Mouse (Mus musculus): ENCODE measurements around the gene Amigo3. TPM values are rescaled to one million over a fixed set of nuclear protein-coding genes. Genes with fewer than 3 reads are reported as not detected.
A peak's percentile ranks its signal among the peaks of the same experiment; 100 is the strongest.

Amigo3 gene
- polyA plus RNA-seq, 1 experiment: 0.24 TPM

- H3K9me3 ChIP-seq (replicated peaks; ENCODE audit: control insufficient read depth, insufficient read depth, low read length, poor library complexity, severe bottlenecking): no peaks in the 10 kb centered on the region
- H3K36me3 ChIP-seq (ENCODE audit: control insufficient read depth, insufficient read depth, low read length, poor library complexity, severe bottlenecking): no peaks in the 10 kb centered on the region
- TF ChIP-seq POLR2A (IDR thresholded peaks at IDR 0.05; ENCODE audit: insufficient read depth, low read length) (no peak), CTCF (IDR thresholded peaks at IDR 0.05; ENCODE audit: low read depth, low read length) (no peak), EP300 (IDR thresholded peaks at IDR 0.05; ENCODE audit: insufficient read depth, low read depth, low read length) (no peak)
- no peaks in the 10 kb centered on the region for H3K4me1 ChIP-seq (ENCODE audit: control insufficient read depth, insufficient read depth, low read length)
- no peak overlapping the region for H3K9ac ChIP-seq (ENCODE audit: low read depth, poor library complexity, severe bottlenecking)
- no peak overlapping the region for H3K27ac ChIP-seq (ENCODE audit: insufficient read depth, low read length)
- H3K27me3 ChIP-seq (ENCODE audit: control insufficient read depth, insufficient read depth, low read length, poor library complexity, severe bottlenecking): no peaks in the 10 kb centered on the region
- H3K4me3 ChIP-seq (ENCODE audit: low read depth, low read length): no peak overlapping the region
These were observed 5.3 kb downstream of the Amigo3 start for GRCm38 (mm10) chr9:108058291-108058690.

GRCm38 (mm10) chr9:108062142-108062541 lies 9.2 kb downstream of the Amigo3 start:
- Histone ChIP-seq H3K4me3 (ENCODE audit: low read depth, low read length) (no peak overlapping the region), H3K27me3 (ENCODE audit: control insufficient read depth, insufficient read depth, low read length, poor library complexity, severe bottlenecking) (no peaks in the 10 kb centered on the region), H3K4me1 (ENCODE audit: control insufficient read depth, insufficient read depth, low read length) (no peaks in the 10 kb centered on the region), H3K9ac (ENCODE audit: low read depth, poor library complexity, severe bottlenecking) (no peak overlapping the region), H3K27ac (ENCODE audit: insufficient read depth, low read length) (no peak overlapping the region), H3K36me3 (ENCODE audit: control insufficient read depth, insufficient read depth, low read length, poor library complexity, severe bottlenecking) (no peaks in the 10 kb centered on the region), H3K9me3 (replicated peaks; ENCODE audit: control insufficient read depth, insufficient read depth, low read length, poor library complexity, severe bottlenecking) (no peaks in the 10 kb centered on the region)
- no peak for TF ChIP-seq EP300 (IDR thresholded peaks at IDR 0.05; ENCODE audit: insufficient read depth, low read depth, low read length)
- TF ChIP-seq POLR2A (IDR thresholded peaks at IDR 0.05; ENCODE audit: insufficient read depth, low read length): no peak
- TF ChIP-seq CTCF (IDR thresholded peaks at IDR 0.05; ENCODE audit: low read depth, low read length): no peak

GRCm38 (mm10) chr9:108063361-108063760 lies 10.4 kb downstream of the Amigo3 start:
- Histone ChIP-seq H3K4me1 (ENCODE audit: control insufficient read depth, insufficient read depth, low read length) (no peaks in the 10 kb centered on the region), H3K27me3 (ENCODE audit: control insufficient read depth, insufficient read depth, low read length, poor library complexity, severe bottlenecking) (no peaks in the 10 kb centered on the region)

GRCm38 (mm10) chr9:108065491-108066011 lies 12.6 kb downstream of the Amigo3 start:
- H3K4me1 ChIP-seq (ENCODE audit: control insufficient read depth, insufficient read depth, low read length): no peaks in the 10 kb centered on the region
- no peak overlapping the region for H3K4me3 ChIP-seq (ENCODE audit: low read depth, low read length)
- no peak overlapping the region for H3K27ac ChIP-seq (ENCODE audit: insufficient read depth, low read length)
- H3K9me3 ChIP-seq (replicated peaks; ENCODE audit: control insufficient read depth, insufficient read depth, low read length, poor library complexity, severe bottlenecking): no peaks in the 10 kb centered on the region
- H3K9ac ChIP-seq (ENCODE audit: low read depth, poor library complexity, severe bottlenecking): no peak overlapping the region
- peak; percentile 82 for TF ChIP-seq CTCF (IDR thresholded peaks at IDR 0.05; ENCODE audit: low read depth, low read length)
- no peak for TF ChIP-seq POLR2A (IDR thresholded peaks at IDR 0.05; ENCODE audit: insufficient read depth, low read length)
- TF ChIP-seq EP300 (IDR thresholded peaks at IDR 0.05; ENCODE audit: insufficient read depth, low read depth, low read length): no peak
- no peaks in the 10 kb centered on the region for H3K27me3 ChIP-seq (ENCODE audit: control insufficient read depth, insufficient read depth, low read length, poor library complexity, severe bottlenecking)
- no peaks in the 10 kb centered on the region for H3K36me3 ChIP-seq (ENCODE audit: control insufficient read depth, insufficient read depth, low read length, poor library complexity, severe bottlenecking)

More at GRCm38 (mm10) chr9:108063361-108063760, 10.4 kb downstream of the Amigo3 start:
- no peak overlapping the region for H3K27ac ChIP-seq (ENCODE audit: insufficient read depth, low read length)
- H3K9ac ChIP-seq (ENCODE audit: low read depth, poor library complexity, severe bottlenecking): no peak overlapping the region
- H3K4me3 ChIP-seq (ENCODE audit: low read depth, low read length): no peak overlapping the region
- H3K36me3 ChIP-seq (ENCODE audit: control insufficient read depth, insufficient read depth, low read length, poor library complexity, severe bottlenecking): no peaks in the 10 kb centered on the region
- TF ChIP-seq POLR2A (IDR thresholded peaks at IDR 0.05; ENCODE audit: insufficient read depth, low read length) (no peak), CTCF (IDR thresholded peaks at IDR 0.05; ENCODE audit: low read depth, low read length) (no peak), EP300 (IDR thresholded peaks at IDR 0.05; ENCODE audit: insufficient read depth, low read depth, low read length) (no peak)
- H3K9me3 ChIP-seq (replicated peaks; ENCODE audit: control insufficient read depth, insufficient read depth, low read length, poor library complexity, severe bottlenecking): no peaks in the 10 kb centered on the region

GRCm38 (mm10) chr9:108067199-108067598 lies 14.2 kb downstream of the Amigo3 start:
- TF ChIP-seq POLR2A (IDR thresholded peaks at IDR 0.05; ENCODE audit: insufficient read depth, low read length) (no peak), CTCF (IDR thresholded peaks at IDR 0.05; ENCODE audit: low read depth, low read length) (peak; percentile 48), EP300 (IDR thresholded peaks at IDR 0.05; ENCODE audit: insufficient read depth, low read depth, low read length) (no peak)
- Histone ChIP-seq H3K9me3 (replicated peaks; ENCODE audit: control insufficient read depth, insufficient read depth, low read length, poor library complexity, severe bottlenecking) (no peaks in the 10 kb centered on the region), H3K27ac (ENCODE audit: insufficient read depth, low read length) (no peak overlapping the region), H3K9ac (ENCODE audit: low read depth, poor library complexity, severe bottlenecking) (no peak overlapping the region), H3K4me1 (ENCODE audit: control insufficient read depth, insufficient read depth, low read length) (no peaks in the 10 kb centered on the region), H3K36me3 (ENCODE audit: control insufficient read depth, insufficient read depth, low read length, poor library complexity, severe bottlenecking) (no peaks in the 10 kb centered on the region), H3K4me3 (ENCODE audit: low read depth, low read length) (no peak overlapping the region), H3K27me3 (ENCODE audit: control insufficient read depth, insufficient read depth, low read length, poor library complexity, severe bottlenecking) (no peaks in the 10 kb centered on the region)

GRCm38 (mm10) chr9:108067900-108068299 lies 14.9 kb downstream of the Amigo3 start:
- Histone ChIP-seq H3K4me1 (ENCODE audit: control insufficient read depth, insufficient read depth, low read length) (no peaks in the 10 kb centered on the region), H3K27ac (ENCODE audit: insufficient read depth, low read length) (no peak overlapping the region), H3K36me3 (ENCODE audit: control insufficient read depth, insufficient read depth, low read length, poor library complexity, severe bottlenecking) (no peaks in the 10 kb centered on the region), H3K4me3 (ENCODE audit: low read depth, low read length) (peak overlapping the region; percentile 17; the same call in 1 of the 2 replicates), H3K27me3 (ENCODE audit: control insufficient read depth, insufficient read depth, low read length, poor library complexity, severe bottlenecking) (no peaks in the 10 kb centered on the region), H3K9ac (ENCODE audit: low read depth, poor library complexity, severe bottlenecking) (no peak overlapping the region), H3K9me3 (replicated peaks; ENCODE audit: control insufficient read depth, insufficient read depth, low read length, poor library complexity, severe bottlenecking) (no peaks in the 10 kb centered on the region)
- TF ChIP-seq EP300 (IDR thresholded peaks at IDR 0.05; ENCODE audit: insufficient read depth, low read depth, low read length): no peak
- peak; percentile 72 for TF ChIP-seq CTCF (IDR thresholded peaks at IDR 0.05; ENCODE audit: low read depth, low read length)
- no peak for TF ChIP-seq POLR2A (IDR thresholded peaks at IDR 0.05; ENCODE audit: insufficient read depth, low read length)
